Mouse (Mus musculus): ENCODE measurements around the gene Fmo5.
A peak's percentile ranks its signal among the peaks of the same experiment; 100 is the strongest.

Gene Fmo5

GRCm38 (mm10) chr3:97628391-97629001, at the start of gene Fmo5:
TSS of gene Fmo5 (plus strand) at chr3:97628804.
- DNase-seq (ENCODE audit: low spot score in 2 of 2): no peak

- DNase-seq (ENCODE audit: low spot score in 2 of 2): peak; percentile 82 to 83
Measured at GRCm38 (mm10) chr3:97585383-97586160, 43.0 kb upstream of the Fmo5 start.

- DNase-seq (ENCODE audit: low spot score in 2 of 2): no peak
Measured at GRCm38 (mm10) chr3:97587656-97588055, 40.9 kb upstream of the Fmo5 start.

GRCm38 (mm10) chr3:97590699-97591098, 37.9 kb upstream of the Fmo5 start:
- no peak for DNase-seq (ENCODE audit: low spot score in 2 of 2)

- no peak for DNase-seq (ENCODE audit: low spot score in 2 of 2)
Measured at GRCm38 (mm10) chr3:97593089-97593488, 35.5 kb upstream of the Fmo5 start.

- no peak for DNase-seq (ENCODE audit: low spot score in 2 of 2)
Measured at GRCm38 (mm10) chr3:97594140-97594539, 34.5 kb upstream of the Fmo5 start.

- DNase-seq (ENCODE audit: low spot score in 2 of 2): no peak
Measured at GRCm38 (mm10) chr3:97595066-97595465, 33.5 kb upstream of the Fmo5 start.

GRCm38 (mm10) chr3:97596796-97597195, 31.8 kb upstream of the Fmo5 start:
- DNase-seq (ENCODE audit: low spot score in 2 of 2): no peak

GRCm38 (mm10) chr3:97600050-97600832, 28.4 kb upstream of the Fmo5 start:
- DNase-seq (ENCODE audit: low spot score in 2 of 2): no peak

- no peak for DNase-seq (ENCODE audit: low spot score in 2 of 2)
Measured at GRCm38 (mm10) chr3:97609201-97609844, 19.3 kb upstream of the Fmo5 start.

- DNase-seq (ENCODE audit: low spot score in 2 of 2): peak; percentile 89 to 90
Measured at GRCm38 (mm10) chr3:97609845-97610410, 18.7 kb upstream of the Fmo5 start, which contains the start of gene Chd1l. TSS of gene Chd1l (minus strand) at chr3:97610203.

GRCm38 (mm10) chr3:97611021-97611420, 17.6 kb upstream of the Fmo5 start:
- no peak for DNase-seq (ENCODE audit: low spot score in 2 of 2)

- no peak for DNase-seq (ENCODE audit: low spot score in 2 of 2)
Measured at GRCm38 (mm10) chr3:97615154-97615553, 13.4 kb upstream of the Fmo5 start.

- no peak for DNase-seq (ENCODE audit: low spot score in 2 of 2)
Measured at GRCm38 (mm10) chr3:97615933-97616332, 12.7 kb upstream of the Fmo5 start.

- no peak for DNase-seq (ENCODE audit: low spot score in 2 of 2)
Measured at GRCm38 (mm10) chr3:97617091-97617825, 11.3 kb upstream of the Fmo5 start.

- no peak for DNase-seq (ENCODE audit: low spot score in 2 of 2)
Measured at GRCm38 (mm10) chr3:97617899-97618298, 10.7 kb upstream of the Fmo5 start.

- DNase-seq (ENCODE audit: low spot score in 2 of 2): no peak
Measured at GRCm38 (mm10) chr3:97620657-97621056, 7.9 kb upstream of the Fmo5 start.

GRCm38 (mm10) chr3:97624611-97625010, 4.0 kb upstream of the Fmo5 start:
- DNase-seq (ENCODE audit: low spot score in 2 of 2): no peak

GRCm38 (mm10) chr3:97627893-97628292, 711 bp upstream of the Fmo5 start:
- no peak for DNase-seq (ENCODE audit: low spot score in 2 of 2)

- no peak for DNase-seq (ENCODE audit: low spot score in 2 of 2)
Measured at GRCm38 (mm10) chr3:97629941-97630340, 1.3 kb downstream of the Fmo5 start.

GRCm38 (mm10) chr3:97630746-97631145, 2.1 kb downstream of the Fmo5 start:
- DNase-seq (ENCODE audit: low spot score in 2 of 2): no peak
